Mouse (Mus musculus) megakaryocyte progenitor cell, adult 5-6 weeks (primary cell): Measurements from ENCODE around the gene Thop1. TPM values are rescaled to one million over a fixed set of nuclear protein-coding genes. Genes with fewer than 3 reads are reported as not detected.
"Not testable (repeated sequence)": the region's sequence is repeated elsewhere in the genome, so short reads cannot be mapped to it uniquely, and the experiment has no call there.

Experiments
- ATAC-seq: replicated peaks from 2 replicates; pipeline ENCODE4 v1.8.0; 2016; ENCODE audit warnings: mild to moderate bottlenecking, moderate TSS enrichment, inconsistent platforms; ENCODE audit not compliant: poor library complexity
- total RNA-seq, 2 experiments: library from RNA; stranded (forward) in 1 of 2; stranded (reverse) in 1 of 2; fragments of 157-497, 149-512 nt in 1 of 2; fragments of 200-1000 nt in 1 of 2; gene quantifications; 2 replicates each; pipeline versions ENCODE4 v1.2.3 to v1.2.4; 2015 to 2017

The Thop1 gene
- total RNA-seq, 2 experiments from 2014 or later: 12.7 to 28.0 TPM

- ATAC-seq: not testable (repeated sequence)
Measured at GRCm38 (mm10) chr10:81055802-81056340, 14.0 kb upstream of the Thop1 start.

DNA sequence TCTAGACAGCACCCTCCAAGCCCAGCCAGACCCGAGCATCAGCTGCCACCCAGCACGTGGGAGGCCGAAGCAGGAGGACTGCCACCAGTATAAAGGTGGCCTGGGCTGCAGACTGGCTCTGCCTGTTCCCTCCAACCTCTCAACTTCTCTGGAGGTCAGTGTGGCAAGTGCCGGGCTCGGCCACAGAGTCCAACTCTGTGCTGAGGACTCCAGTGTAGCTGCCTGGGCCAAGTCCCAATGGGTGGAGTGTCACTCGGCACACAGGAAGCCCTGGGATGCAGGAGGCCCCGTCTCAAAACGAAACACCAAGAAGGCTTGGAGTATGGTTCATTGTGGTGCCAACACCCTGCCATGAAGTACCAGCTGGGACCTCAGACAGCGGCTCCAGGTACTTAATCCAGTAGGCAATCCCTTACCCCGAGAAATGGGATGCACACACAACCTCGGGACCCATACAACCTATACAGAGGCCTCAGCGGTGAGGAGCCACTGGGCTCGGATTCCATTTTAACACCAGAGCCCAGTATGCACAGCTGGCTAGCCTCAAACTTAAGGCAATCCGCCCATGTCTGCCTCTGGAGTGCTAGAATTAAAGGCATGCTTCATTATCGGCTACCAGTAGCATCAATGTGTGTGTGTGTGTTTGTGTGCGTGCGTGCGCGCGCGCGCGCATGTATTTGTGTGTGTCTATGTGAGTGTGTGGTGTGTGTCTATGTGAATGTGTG, 12.3 kb upstream of the Thop1 start:
- no peak for ATAC-seq

DNA sequence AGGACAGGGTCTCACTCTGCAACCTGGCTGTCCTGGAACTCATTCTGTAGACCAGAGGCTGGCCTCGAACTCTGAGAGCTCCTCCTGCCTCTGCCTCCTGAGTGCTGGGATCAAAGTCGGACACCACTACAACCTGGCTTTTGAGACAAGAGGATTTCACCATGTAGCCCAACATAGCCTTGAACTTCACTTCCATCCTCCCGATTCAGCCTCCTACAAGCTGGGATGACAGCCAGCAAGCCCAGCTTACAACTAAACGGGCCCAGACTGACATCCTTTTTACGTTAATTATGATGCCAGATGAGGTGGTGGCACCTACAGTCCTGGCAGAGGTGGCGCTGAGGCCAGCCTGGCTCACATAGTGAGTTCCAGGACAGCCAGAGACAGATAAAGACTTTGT, 10.9 kb upstream of the Thop1 start:
- ATAC-seq: no peak

GRCm38 (mm10) chr10:81059603-81060543, 10.0 kb upstream of the Thop1 start, which contains the start of gene Sgta:
Sgta (minus strand) TSS chr10:81060181.
- ATAC-seq: peak; percentile 99

- ATAC-seq: no peak
Measured at GRCm38 (mm10) chr10:81062710-81063109, 7.1 kb upstream of the Thop1 start.

- ATAC-seq: not testable (repeated sequence)
Measured at GRCm38 (mm10) chr10:81064519-81064918, 5.3 kb upstream of the Thop1 start.

DNA sequence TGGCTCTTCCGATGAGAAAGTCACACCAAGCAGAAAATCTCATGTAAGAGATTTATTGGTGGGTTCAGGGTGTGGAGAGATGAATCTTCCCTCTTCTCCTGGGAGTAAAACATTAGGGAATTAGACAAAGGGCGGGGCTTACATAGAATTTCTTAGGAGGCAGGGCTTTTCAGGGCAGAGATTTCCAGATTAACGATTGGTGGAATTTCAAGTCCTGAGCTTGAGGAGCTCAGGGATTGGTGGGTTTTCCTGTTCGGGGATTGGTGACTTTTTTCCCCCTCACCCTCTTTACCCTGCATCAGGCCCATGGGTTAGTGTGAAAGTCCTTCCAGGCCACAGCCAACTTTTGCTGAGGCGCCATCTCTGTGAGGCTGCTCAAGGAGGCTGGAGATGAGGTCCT, 1.1 kb upstream of the Thop1 start:
- ATAC-seq: no peak

DNA sequence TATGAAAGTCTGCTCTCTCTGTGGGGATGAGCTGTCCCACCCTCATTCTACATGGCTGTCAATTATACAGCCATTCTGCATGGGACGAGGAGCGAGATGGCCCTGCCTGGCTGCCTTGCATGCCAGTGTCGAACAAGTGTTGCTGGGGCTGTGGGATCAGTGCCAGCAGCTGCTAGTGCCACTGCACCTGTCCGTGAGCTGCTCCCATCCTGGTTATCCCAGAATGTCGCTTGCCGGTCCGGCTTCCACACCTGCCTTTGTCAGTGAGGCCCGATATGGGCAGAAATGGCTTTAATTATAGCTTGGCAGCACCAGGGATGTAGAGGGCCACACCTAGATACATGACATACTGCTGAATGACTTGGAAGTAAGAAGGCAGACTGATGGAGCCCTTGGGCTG, 2.5 kb downstream of the Thop1 start:
- no peak for ATAC-seq

DNA sequence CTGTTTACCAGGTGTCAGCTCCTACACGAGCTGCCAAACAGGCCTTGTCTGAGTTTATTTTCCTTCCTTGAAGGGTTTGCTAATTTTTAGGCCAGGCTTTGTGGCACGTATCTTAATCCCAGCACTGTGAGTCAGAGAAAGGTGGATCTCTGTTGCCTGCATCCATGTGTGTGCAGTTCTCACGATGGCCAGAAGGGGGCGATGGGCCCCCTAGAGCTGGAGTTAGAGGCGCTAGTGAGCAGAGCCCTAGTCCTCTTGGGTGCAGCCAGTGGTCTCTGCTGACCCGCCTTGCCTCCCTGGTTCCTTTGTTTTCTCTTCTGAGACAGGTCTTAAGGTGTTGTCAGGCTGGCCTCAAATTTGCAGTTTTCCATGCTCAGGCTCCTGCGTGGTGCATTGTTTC, 3.6 kb downstream of the Thop1 start:
- no peak for ATAC-seq

DNA sequence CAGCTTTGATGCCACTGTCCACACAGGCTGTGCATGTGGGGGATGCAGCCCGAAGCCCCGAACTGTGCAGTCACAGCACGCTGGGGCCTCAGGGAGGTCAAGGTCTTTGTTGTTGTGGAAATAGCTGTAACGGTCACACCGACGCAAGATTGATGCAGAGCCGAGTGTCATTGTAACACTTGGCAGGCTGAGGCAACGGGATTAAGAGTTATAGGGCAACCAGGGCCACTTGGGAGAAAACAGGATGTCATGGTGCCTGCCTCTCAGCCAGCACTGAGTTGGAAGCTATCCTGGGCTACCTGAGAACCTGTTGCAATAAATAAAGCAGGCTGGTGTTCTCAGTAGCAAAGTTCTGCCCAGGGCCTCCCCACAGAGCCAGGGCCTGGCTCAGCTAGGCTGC, 5.9 kb downstream of the Thop1 start:
- ATAC-seq: no peak

GRCm38 (mm10) chr10:81076356-81076755, 6.5 kb downstream of the Thop1 start:
- no peak for ATAC-seq

DNA sequence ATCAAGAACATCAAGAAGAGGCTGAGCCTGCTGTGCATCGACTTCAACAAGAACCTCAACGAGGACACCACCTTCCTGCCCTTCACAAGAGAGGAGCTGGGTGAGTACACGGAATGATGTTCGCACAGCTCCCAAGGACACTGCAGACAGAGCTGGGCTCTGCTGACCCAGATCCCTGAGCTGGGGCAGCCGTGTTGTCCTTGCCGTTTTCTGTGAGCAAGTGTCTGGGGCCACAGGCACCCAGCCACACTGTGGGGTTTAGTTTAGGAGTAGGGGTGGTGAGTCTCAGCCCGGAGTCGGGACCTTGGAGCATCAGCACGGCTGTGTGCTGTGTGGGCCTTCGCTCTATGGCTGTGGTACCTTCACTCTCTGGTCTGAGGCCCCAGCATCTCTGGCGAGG, 8.1 kb downstream of the Thop1 start:
- no peak for ATAC-seq

- no peak for ATAC-seq
Measured at GRCm38 (mm10) chr10:81080008-81080655, 10.3 kb downstream of the Thop1 start.

- peak; percentile 85 for ATAC-seq
Measured at GRCm38 (mm10) chr10:81082168-81082960, 12.5 kb downstream of the Thop1 start.

DNA sequence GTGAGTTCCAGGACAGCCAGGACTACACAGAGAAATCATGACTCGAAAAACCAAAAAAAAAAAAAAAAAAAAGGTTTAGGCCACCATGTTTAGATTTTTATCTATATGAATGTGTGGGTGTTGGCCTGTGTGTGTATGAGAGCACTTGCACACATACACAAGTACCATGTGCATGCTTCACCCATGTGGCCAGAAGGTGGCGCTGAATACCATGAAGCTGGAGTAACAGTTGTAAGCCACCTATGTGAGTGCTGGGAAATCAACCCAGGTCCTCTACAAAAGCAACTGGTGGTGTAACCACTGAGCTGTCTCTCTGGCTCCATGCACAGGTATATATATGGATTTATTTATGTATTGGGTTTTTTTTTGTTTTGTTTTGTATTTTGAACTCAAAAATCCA, 17.2 kb downstream of the Thop1 start:
- peak; percentile 69 for ATAC-seq

DNA sequence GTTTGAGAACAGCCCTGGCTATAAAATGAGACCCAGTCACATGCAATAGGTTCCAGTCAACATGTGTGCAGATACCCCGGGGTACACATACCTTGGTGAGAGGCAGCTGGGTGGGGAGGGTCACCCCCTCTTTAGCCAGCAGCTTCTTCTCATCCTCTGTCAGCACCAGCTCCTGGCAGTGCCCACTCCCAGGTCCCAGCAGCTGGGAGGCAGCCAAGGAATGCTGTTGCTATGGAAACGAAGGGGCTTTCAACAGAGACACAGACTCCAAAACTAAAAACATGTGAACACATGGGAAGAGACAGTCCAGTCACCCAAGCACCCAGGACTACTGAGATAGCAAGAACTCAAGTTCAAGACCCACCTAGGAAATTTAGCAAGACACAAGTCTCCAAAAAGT, 19.4 kb downstream of the Thop1 start:
- no peak for ATAC-seq

GRCm38 (mm10) chr10:81090621-81091020, 20.8 kb downstream of the Thop1 start:
- ATAC-seq: no peak

DNA sequence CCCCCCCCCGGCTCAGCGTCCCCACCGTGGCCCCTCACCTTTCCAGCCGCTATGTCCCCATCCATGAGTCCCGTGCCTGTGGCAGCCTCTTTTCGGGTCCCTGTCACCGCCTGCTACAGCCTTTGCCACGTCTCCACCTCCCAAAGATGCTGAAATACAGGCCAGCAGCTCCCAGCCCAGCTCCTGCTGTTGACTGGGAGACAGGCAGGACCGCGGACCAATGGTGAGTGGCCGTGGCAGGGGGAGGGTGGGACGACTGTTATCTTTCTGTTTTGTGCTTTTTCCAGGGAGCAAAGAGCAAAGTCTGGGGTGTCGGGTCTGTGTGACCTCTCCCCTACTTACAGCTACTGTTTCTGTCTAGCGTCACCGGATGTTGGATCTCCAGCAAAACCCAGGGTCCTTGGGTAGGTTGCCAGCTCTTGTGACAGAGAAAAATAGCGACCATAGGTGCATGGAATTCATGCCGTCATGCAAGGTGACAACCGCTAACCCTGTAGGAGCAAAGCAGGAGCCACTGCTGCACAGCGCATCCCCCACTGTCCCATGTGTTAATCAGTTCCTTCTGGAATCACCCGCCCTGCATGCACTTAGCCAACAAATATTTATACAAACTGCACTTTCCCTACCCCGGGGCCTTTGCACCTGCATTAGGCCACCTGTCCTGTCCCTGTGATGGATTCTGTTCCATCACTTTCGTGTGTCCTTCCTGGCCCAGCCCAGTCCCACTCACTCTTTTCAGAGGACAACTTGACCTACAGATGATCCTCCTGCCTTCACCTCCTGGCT, 22.8 kb downstream of the Thop1 start:
- ATAC-seq: peak; percentile 60

GRCm38 (mm10) chr10:81094931-81095678, 25.3 kb downstream of the Thop1 start:
- ATAC-seq: peak; percentile 55
